Mouse (Mus musculus): ENCODE results near the gene Acta2. TPM values are rescaled to one million over a fixed set of nuclear protein-coding genes. Genes with fewer than 3 reads are reported as not detected.
A peak's percentile ranks its signal among the peaks of the same experiment; 100 is the strongest.

Gene Acta2
- total and polyA plus RNA-seq, 3 experiments = 23.2 to 96.7 (median 41.2) TPM

DNA sequence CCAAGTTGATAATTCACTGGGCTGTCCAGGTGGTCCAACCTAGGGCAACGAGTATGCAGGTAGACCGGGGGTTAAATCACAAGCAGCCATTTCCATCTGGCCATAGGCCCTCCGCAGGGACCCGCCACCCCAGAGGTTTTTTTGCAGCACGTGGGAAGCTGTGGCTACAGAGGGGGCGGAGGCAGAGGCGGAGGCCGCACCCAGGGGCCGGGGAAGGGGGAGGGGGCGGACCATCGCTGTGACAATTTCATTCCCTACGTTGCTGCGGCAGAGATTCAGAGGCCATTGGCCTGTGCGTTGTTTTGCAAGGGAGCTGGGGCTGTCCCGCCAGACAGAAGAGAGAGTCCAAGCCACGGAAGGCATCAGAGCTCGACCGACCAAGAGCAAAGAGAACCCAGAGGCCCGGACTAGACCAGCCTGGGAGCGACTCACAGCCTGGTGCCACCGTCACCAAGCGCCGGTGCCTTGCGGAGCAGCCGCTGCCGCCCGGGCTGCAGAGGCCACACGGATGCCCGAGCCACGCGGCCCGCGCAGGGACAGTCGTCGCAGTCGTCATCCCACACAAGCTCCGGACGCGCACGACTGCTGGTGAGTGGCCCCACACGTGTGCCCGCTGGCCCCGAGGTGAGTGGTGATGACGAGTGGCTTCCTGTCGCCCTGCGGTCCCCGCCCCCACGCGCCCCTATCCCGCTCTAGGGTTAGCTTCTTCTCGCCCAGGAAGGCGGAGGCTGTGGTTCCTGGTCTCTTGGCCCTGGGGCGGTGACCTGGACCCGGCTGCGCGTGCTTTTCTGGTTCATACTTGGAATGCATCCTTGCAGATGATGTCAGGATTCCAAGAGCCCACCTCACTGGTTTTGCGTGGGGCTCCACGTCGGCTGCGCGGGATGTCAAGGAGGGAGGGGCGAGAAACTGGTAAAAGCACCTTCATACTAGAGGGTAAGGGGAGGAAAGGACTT lies 63.1 kb downstream of the Acta2 start, which contains the start of gene Stambpl1:
Gene Stambpl1, plus strand, starts transcription at position 222 of the 956 bp plus-strand sequence.
- peak; percentile 84 for DNase-seq

DNA sequence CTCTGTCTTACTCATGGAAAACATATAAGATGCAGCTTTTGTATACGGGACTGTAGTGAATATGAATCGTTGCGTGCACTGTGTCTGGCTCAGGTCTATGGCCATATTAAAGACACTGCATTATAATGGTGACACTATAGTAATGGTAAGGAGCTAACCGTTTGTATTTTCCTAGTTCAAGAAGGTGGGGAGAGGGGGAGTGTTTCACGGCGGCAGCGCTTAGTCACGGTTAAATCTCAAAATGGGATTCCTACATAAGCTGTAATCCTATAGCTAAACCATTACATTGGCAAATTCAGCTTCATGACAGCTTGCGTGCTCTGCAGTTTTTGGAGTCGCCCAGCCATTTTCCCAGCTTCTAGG lies 63.8 kb downstream of the Acta2 start:
- DNase-seq = no peak

Other genes with a start within 250 kb of the Acta2 start
- gene Lipk, start 247.3 kb downstream of the Acta2 start, total RNA-seq (2021) = under 1 TPM; 0.17 to 0.35 TPM
- gene Lipk, start 247.3 kb downstream of the Acta2 start, polyA plus RNA-seq (2012; rRNA removed) = 0.04 TPM in 1 of 2 replicates, not detected in the other
- gene Lipn, start 188.2 kb downstream of the Acta2 start, total RNA-seq (2021) = under 1 TPM in 1 of 2 experiments, not detected in 1; 0.69 TPM
- not detected in 2 replicates for gene Lipn, start 188.2 kb downstream of the Acta2 start, polyA plus RNA-seq (2012; rRNA removed)
- gene Lipm, start 154.7 kb downstream of the Acta2 start, total RNA-seq (2021) = not detected
- not detected in 2 replicates for gene Lipm, start 154.7 kb downstream of the Acta2 start, polyA plus RNA-seq (2012; rRNA removed)
- gene Ankrd22, start 89.5 kb downstream of the Acta2 start, total RNA-seq (2021) = not detected
- gene Ankrd22, start 89.5 kb downstream of the Acta2 start, polyA plus RNA-seq (2012; rRNA removed) = not detected in 2 replicates
- gene Stambpl1, start 63.4 kb downstream of the Acta2 start, total RNA-seq (2021) = 1 to 10 TPM; 3.7 to 5.9 TPM
- 2.6 and 3.8 TPM in 2 replicates for gene Stambpl1, start 63.4 kb downstream of the Acta2 start, polyA plus RNA-seq (2012; rRNA removed)
- gene Fas, start 35.1 kb upstream of the Acta2 start, total RNA-seq (2021) = 1 to 10 TPM; 8.6 TPM
- 0.19 and 0.42 TPM in 2 replicates for gene Fas, start 35.1 kb upstream of the Acta2 start, polyA plus RNA-seq (2012; rRNA removed)
- 1 to 10 TPM in 1 of 2 experiments, under 1 TPM in 1; 0.46 to 2.1 TPM for gene Ch25h, start 219.6 kb upstream of the Acta2 start, total RNA-seq (2021)
- gene Ch25h, start 219.6 kb upstream of the Acta2 start, polyA plus RNA-seq (2012; rRNA removed) = 5.0 and 9.0 TPM in 2 replicates

All from adrenal gland, adult 2 months (tissue).